Mouse (Mus musculus) spleen, adult 2 months (tissue): ENCODE results near the gene Cobl. TPM values are rescaled to one million over a fixed set of nuclear protein-coding genes. Genes with fewer than 3 reads are reported as not detected.

Experiments used
- DNase-seq, 2 experiments: peaks; one replicate each; pipeline versions ENCODE4 v3.0.0 to v3.0.0-alpha.2; 2012 to 2021; ENCODE audit warnings: low spot score in 2 of 2, low read depth in 1 of 2
- H3K27ac ChIP-seq: fragments of 200-500 bp; 2 replicates; pipeline ENCODE4 v1.5.1; 2012; ENCODE audit warnings: low read length, inconsistent platforms; ENCODE audit not compliant: insufficient read depth
- H3K27me3 ChIP-seq: fragments of 200-500 bp; 2 replicates; pipeline ENCODE4 v1.6.1; 2012; ENCODE audit warnings: mild to moderate bottlenecking, moderate library complexity, low read length, inconsistent platforms; ENCODE audit not compliant: control insufficient read depth, insufficient read depth
- H3K36me3 ChIP-seq: fragments of 200-500 bp; 2 replicates; pipeline ENCODE4 v1.6.1; 2012; ENCODE audit warnings: mild to moderate bottlenecking, low read length, inconsistent platforms; ENCODE audit not compliant: control insufficient read depth, insufficient read depth
- H3K4me1 ChIP-seq: fragments of 200-500 bp; 2 replicates; pipeline ENCODE4 v1.6.1; 2011; ENCODE audit warnings: inconsistent platforms; ENCODE audit not compliant: control insufficient read depth, insufficient read depth, insufficient read length
- H3K4me3 ChIP-seq: fragments of 200-500 bp; 2 replicates; pipeline ENCODE4 v1.5.1; 2011; ENCODE audit warnings: mild to moderate bottlenecking, inconsistent platforms; ENCODE audit not compliant: insufficient read depth, insufficient read length; ENCODE audit errors: extremely low read depth
- CTCF ChIP-seq: fragments of 200-500 bp; IDR thresholded peaks from 2 replicates; pipeline ENCODE4 v1.5.1; 2011; ENCODE audit warnings: mild to moderate bottlenecking, inconsistent platforms; ENCODE audit not compliant: insufficient read depth, insufficient read length, insufficient replicate concordance; ENCODE audit errors: extremely low read depth
- POLR2A ChIP-seq: fragments of 200-500 bp; IDR thresholded peaks from 2 replicates; pipeline ENCODE4 v1.6.1; 2011; ENCODE audit warnings: low read depth, low read length, inconsistent platforms
- WGBS: fragments of 180-500 bp; shearing (Covaris S2); methylation state at CpG from one replicate; pipeline ENCODE4 v1.1.7; 2018; 5-methylcytosine and 5-hydroxymethylcytosine counted together
- polyA plus RNA-seq: library from polyadenylated mRNA; depleted of rRNA; stranded (reverse); fragments of >200 nt; gene quantifications from 2 replicates; pipeline ENCODE4 v1.2.3, GENCODE M21; 2012

The Cobl gene
- polyA plus RNA-seq, 1 experiment: 0.32 TPM

GRCm38 (mm10) chr11:12232743-12233125 lies 232.0 kb downstream of the Cobl start:
- Histone ChIP-seq H3K27ac (no peak overlapping the region), H3K4me3 (no peak overlapping the region), H3K36me3 (no peaks in the 10 kb centered on the region), H3K4me1 (no peaks in the 10 kb centered on the region), H3K27me3 (no peaks in the 10 kb centered on the region)
- 79% methylated on average over 3 of the region's 3 CpGs for WGBS
- TF ChIP-seq CTCF (no peak), POLR2A (no peak)
- DNase-seq: no peak

GRCm38 (mm10) chr11:12232041-12232742 lies 232.6 kb downstream of the Cobl start:
- 74% methylated on average over 10 of the region's 10 CpGs for WGBS
- Histone ChIP-seq H3K27ac (no peak overlapping the region), H3K4me1 (no peaks in the 10 kb centered on the region), H3K4me3 (no peak overlapping the region), H3K27me3 (no peaks in the 10 kb centered on the region), H3K36me3 (no peaks in the 10 kb centered on the region)
- no peak for DNase-seq
- TF ChIP-seq CTCF (no peak), POLR2A (no peak)

- H3K4me3 ChIP-seq: no peak overlapping the region
These were observed 233.2 kb downstream of the Cobl start for GRCm38 (mm10) chr11:12231481-12232035.

GRCm38 (mm10) chr11:12229411-12229810 lies 235.3 kb downstream of the Cobl start:
- no peak overlapping the region for H3K27ac ChIP-seq
- H3K4me1 ChIP-seq: no peaks in the 10 kb centered on the region
- no peak for DNase-seq
- no peak overlapping the region for H3K4me3 ChIP-seq
- TF ChIP-seq CTCF (no peak), POLR2A (no peak)
- H3K27me3 ChIP-seq: no peaks in the 10 kb centered on the region
- no peaks in the 10 kb centered on the region for H3K36me3 ChIP-seq
- WGBS: 78% methylated on average over 7 of the region's 7 CpGs

More at GRCm38 (mm10) chr11:12231481-12232035, 233.2 kb downstream of the Cobl start:
- Histone ChIP-seq H3K27me3 (no peaks in the 10 kb centered on the region), H3K27ac (no peak overlapping the region), H3K4me1 (no peaks in the 10 kb centered on the region), H3K36me3 (no peaks in the 10 kb centered on the region)
- TF ChIP-seq CTCF: no peak
- no peak for TF ChIP-seq POLR2A
- no peak for DNase-seq
- 62% methylated on average over 6 of the region's 6 CpGs for WGBS

- WGBS: 83% methylated on average over 3 of the region's 3 CpGs
- no peaks in the 10 kb centered on the region for H3K4me1 ChIP-seq
- no peaks in the 10 kb centered on the region for H3K36me3 ChIP-seq
- H3K27me3 ChIP-seq: no peaks in the 10 kb centered on the region
- no peak overlapping the region for H3K27ac ChIP-seq
- no peak overlapping the region for H3K4me3 ChIP-seq
- DNase-seq: no peak
- TF ChIP-seq CTCF (no peak), POLR2A (no peak)
These were observed 237.4 kb downstream of the Cobl start for GRCm38 (mm10) chr11:12227343-12227742.

- H3K4me3 ChIP-seq: no peak overlapping the region
- H3K4me1 ChIP-seq: no peaks in the 10 kb centered on the region
- no peaks in the 10 kb centered on the region for H3K36me3 ChIP-seq
- no peaks in the 10 kb centered on the region for H3K27me3 ChIP-seq
- H3K27ac ChIP-seq: no peak overlapping the region
- no peak for TF ChIP-seq POLR2A
- TF ChIP-seq CTCF: no peak
- 68% methylated on average over 4 of the region's 4 CpGs for WGBS
- DNase-seq: no peak
These were observed 244.9 kb downstream of the Cobl start for GRCm38 (mm10) chr11:12219594-12220530.
